Mouse (Mus musculus): ENCODE measurements around the gene Abi2. TPM values are rescaled to one million over a fixed set of nuclear protein-coding genes. Genes with fewer than 3 reads are reported as not detected.

Gene Abi2
- polyA plus RNA-seq, 1 experiment = 4.5 TPM

DNA sequence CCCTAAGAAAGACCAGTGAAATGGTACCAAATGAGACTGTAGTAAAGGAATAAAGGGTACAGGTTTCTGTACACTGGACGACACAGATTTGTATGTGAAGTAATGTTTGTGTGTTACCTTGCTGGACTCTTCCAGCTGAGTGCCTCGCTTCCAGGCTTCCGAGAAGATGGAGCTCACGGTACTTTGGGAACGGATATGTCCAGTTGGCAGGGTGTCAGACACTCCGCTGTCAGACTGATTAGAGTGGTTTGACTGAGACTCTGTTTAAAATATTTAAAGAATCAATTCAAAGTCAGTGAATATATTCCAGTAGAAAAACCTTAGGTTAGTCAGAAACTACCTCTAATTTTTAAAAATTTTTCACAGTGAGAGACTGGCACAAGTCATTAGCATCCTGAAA is 84.0 kb downstream of the Abi2 start:
- TF ChIP-seq CTCF (IDR thresholded peaks at IDR 0.05; ENCODE audit: borderline replicate concordance, control insufficient read depth, extremely low read depth, insufficient read depth, low read length, poor library complexity) (no peak), POLR2A (IDR thresholded peaks at IDR 0.05; ENCODE audit: control insufficient read depth, extremely low read depth, insufficient read depth, low read length, poor library complexity) (no peak)
- WGBS = 98% methylated on average over 6 of the region's 6 CpGs
- no peaks in the 10 kb centered on the region for H3K36me3 ChIP-seq (ENCODE audit: control insufficient read depth, insufficient read depth, low read length)

DNA sequence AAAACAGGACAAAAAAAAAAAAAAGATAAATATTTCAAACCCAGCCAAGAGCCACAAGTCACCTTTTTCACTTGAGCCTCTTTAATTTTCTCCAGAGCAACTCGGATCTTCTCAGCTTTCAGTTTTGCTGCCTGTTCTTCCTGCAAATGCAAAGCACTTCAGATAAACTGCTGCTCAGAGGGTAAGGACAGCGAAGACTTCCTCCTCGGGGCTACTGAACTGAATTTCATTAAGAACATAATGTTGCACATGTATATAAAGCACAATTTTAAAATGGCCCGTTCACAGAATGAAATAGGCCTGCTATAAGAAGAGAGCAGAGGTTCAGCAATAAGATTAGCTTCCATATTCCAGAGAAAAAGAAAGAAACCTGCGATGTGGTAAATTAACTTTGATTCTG is 94.0 kb downstream of the Abi2 start:
- Histone ChIP-seq H3K36me3 (ENCODE audit: control insufficient read depth, insufficient read depth, low read length) (no peaks in the 10 kb centered on the region), H3K27me3 (ENCODE audit: control insufficient read depth, insufficient read depth, low read length) (no peaks in the 10 kb centered on the region), H3K27ac (ENCODE audit: control insufficient read depth, insufficient read depth, low read length) (no peak overlapping the region), H3K4me3 (ENCODE audit: control insufficient read depth, insufficient read depth, low read length) (no peak overlapping the region), H3K4me1 (replicated peaks; ENCODE audit: control insufficient read depth, insufficient read depth, low read length) (no peaks in the 10 kb centered on the region; the same call in 1 of the 2 replicates)
- WGBS = 17% methylated on average over 5 of the region's 5 CpGs
- TF ChIP-seq CTCF (IDR thresholded peaks at IDR 0.05; ENCODE audit: borderline replicate concordance, control insufficient read depth, extremely low read depth, insufficient read depth, low read length, poor library complexity) (no peak), POLR2A (IDR thresholded peaks at IDR 0.05; ENCODE audit: control insufficient read depth, extremely low read depth, insufficient read depth, low read length, poor library complexity) (no peak)
- DNase-seq = peak; percentile 3

More for the DNA sequence above, 84.0 kb downstream of the Abi2 start:
- Histone ChIP-seq H3K4me3 (ENCODE audit: control insufficient read depth, insufficient read depth, low read length) (no peak overlapping the region), H3K27ac (ENCODE audit: control insufficient read depth, insufficient read depth, low read length) (no peak overlapping the region), H3K27me3 (ENCODE audit: control insufficient read depth, insufficient read depth, low read length) (no peaks in the 10 kb centered on the region), H3K4me1 (replicated peaks; ENCODE audit: control insufficient read depth, insufficient read depth, low read length) (no peaks in the 10 kb centered on the region)
- no peak for DNase-seq

DNA sequence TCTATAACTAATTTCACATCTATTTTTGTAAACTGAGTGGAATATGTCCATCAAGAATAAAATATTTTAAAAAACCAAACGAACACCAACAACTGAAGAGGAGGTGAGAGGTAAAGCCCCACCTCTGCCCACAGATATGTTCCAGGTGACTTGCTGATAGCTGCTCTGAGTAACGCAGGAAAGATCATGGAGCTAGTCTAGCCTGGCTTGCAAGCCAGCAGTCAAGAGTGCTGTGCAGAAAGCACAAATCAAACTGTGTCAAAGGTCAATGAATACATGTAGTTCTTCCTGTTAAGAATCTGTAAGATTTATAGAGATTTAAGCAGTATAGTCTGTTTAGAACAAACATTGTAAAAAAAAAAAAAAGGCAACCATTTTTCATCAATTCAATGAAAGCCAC is 101.2 kb downstream of the Abi2 start:
- Histone ChIP-seq H3K4me3 (ENCODE audit: control insufficient read depth, insufficient read depth, low read length) (no peak overlapping the region), H3K4me1 (replicated peaks; ENCODE audit: control insufficient read depth, insufficient read depth, low read length) (no peaks in the 10 kb centered on the region), H3K27ac (ENCODE audit: control insufficient read depth, insufficient read depth, low read length) (no peak overlapping the region), H3K36me3 (ENCODE audit: control insufficient read depth, insufficient read depth, low read length) (no peaks in the 10 kb centered on the region), H3K27me3 (ENCODE audit: control insufficient read depth, insufficient read depth, low read length) (no peaks in the 10 kb centered on the region)
- no peak for DNase-seq
- 82% methylated on average over 2 of the region's 2 CpGs for WGBS
- TF ChIP-seq POLR2A (IDR thresholded peaks at IDR 0.05; ENCODE audit: control insufficient read depth, extremely low read depth, insufficient read depth, low read length, poor library complexity) (no peak), CTCF (IDR thresholded peaks at IDR 0.05; ENCODE audit: borderline replicate concordance, control insufficient read depth, extremely low read depth, insufficient read depth, low read length, poor library complexity) (no peak)

DNA sequence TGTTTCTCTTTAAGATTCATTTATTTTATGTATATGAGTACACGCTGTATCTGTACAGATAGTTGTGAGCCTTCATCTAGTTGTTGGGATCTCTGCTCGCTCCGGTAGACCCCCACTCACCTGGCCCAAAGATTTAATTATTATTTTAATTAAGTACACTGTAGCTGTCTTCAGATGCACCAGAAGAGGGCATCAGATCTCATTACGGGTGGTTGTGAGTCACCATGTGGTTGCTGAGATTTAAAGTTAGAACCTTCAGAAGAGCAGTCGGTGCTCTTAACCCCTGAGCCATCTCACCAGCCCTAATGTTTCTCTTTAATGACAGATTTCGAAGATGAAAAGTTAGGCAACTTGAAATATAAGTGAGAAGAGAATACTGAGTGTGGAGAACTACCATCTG is 120.7 kb downstream of the Abi2 start:
- H3K4me1 ChIP-seq (replicated peaks; ENCODE audit: control insufficient read depth, insufficient read depth, low read length) = no peaks in the 10 kb centered on the region
- no peak for TF ChIP-seq CTCF (IDR thresholded peaks at IDR 0.05; ENCODE audit: borderline replicate concordance, control insufficient read depth, extremely low read depth, insufficient read depth, low read length, poor library complexity)
- TF ChIP-seq POLR2A (IDR thresholded peaks at IDR 0.05; ENCODE audit: control insufficient read depth, extremely low read depth, insufficient read depth, low read length, poor library complexity) = no peak
- H3K27ac ChIP-seq (ENCODE audit: control insufficient read depth, insufficient read depth, low read length) = no peak overlapping the region
- no peaks in the 10 kb centered on the region for H3K36me3 ChIP-seq (ENCODE audit: control insufficient read depth, insufficient read depth, low read length)
- 80% methylated on average over 6 of the region's 6 CpGs for WGBS
- no peaks in the 10 kb centered on the region for H3K27me3 ChIP-seq (ENCODE audit: control insufficient read depth, insufficient read depth, low read length)
- DNase-seq = no peak
- H3K4me3 ChIP-seq (ENCODE audit: control insufficient read depth, insufficient read depth, low read length) = no peak overlapping the region

DNA sequence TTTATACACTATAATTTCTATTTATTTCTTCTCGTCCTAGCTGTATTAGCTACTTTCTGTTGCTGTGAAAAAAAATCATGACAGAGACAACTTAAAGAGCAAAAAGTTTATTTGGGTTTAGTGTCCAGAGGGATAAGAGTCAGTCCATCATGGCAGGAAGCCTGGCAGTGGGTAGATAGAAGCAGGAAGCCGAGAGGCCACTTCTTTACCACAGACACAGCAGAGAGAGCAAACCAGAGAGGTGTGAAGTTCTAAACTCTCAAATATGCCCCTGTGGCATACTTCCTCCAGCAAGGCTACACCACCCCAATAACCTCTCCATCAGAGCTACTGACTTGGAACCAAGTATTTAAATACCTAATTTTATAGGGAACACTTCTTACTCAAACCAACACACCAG is 121.2 kb downstream of the Abi2 start:
- 56% methylated on average over 2 of the region's 2 CpGs for WGBS
- no peak for DNase-seq
- no peaks in the 10 kb centered on the region for H3K4me1 ChIP-seq (replicated peaks; ENCODE audit: control insufficient read depth, insufficient read depth, low read length)
- H3K27ac ChIP-seq (ENCODE audit: control insufficient read depth, insufficient read depth, low read length) = no peak overlapping the region
- no peaks in the 10 kb centered on the region for H3K36me3 ChIP-seq (ENCODE audit: control insufficient read depth, insufficient read depth, low read length)
- TF ChIP-seq CTCF (IDR thresholded peaks at IDR 0.05; ENCODE audit: borderline replicate concordance, control insufficient read depth, extremely low read depth, insufficient read depth, low read length, poor library complexity) (no peak), POLR2A (IDR thresholded peaks at IDR 0.05; ENCODE audit: control insufficient read depth, extremely low read depth, insufficient read depth, low read length, poor library complexity) (no peak)
- no peaks in the 10 kb centered on the region for H3K27me3 ChIP-seq (ENCODE audit: control insufficient read depth, insufficient read depth, low read length)
- H3K4me3 ChIP-seq (ENCODE audit: control insufficient read depth, insufficient read depth, low read length) = no peak overlapping the region

Other genes starting within 250 kb of the Abi2 start
- 1.3 and 1.7 TPM in 2 replicates for gene Nbeal1, start 229.0 kb upstream of the Abi2 start, polyA plus RNA-seq (2012; rRNA removed)
- gene Cyp20a1, start 66.3 kb upstream of the Abi2 start, polyA plus RNA-seq (2012; rRNA removed) = 2.3 and 2.4 TPM in 2 replicates
- 5.7 and 7.1 TPM in 2 replicates for gene Raph1, start 157.5 kb downstream of the Abi2 start, polyA plus RNA-seq (2012; rRNA removed)